Mouse (Mus musculus) brown adipose tissue, adult 24 weeks (tissue): ENCODE measurements at regions not wholly inside any gene's neighbourhood (a gene's known extent, or its start where the extent isn't known, plus 50 kb on each side); places are given as distances from the start of the nearest gene placed in this dataset.

ENCODE experiments used
- H3K27ac ChIP-seq: fragments of 200-500 bp; replicated peaks from 2 replicates; pipeline ENCODE4 v1.5.1; 2012; ENCODE audit warnings: low read depth, mild to moderate bottlenecking, low read length
- H3K4me1 ChIP-seq: fragments of 200-500 bp; 2 replicates; pipeline ENCODE4 v1.6.1; 2012; ENCODE audit warnings: low read length, mixed read lengths; ENCODE audit not compliant: control insufficient read depth, insufficient read depth, insufficient read length
- H3K4me3 ChIP-seq: fragments of 200-500 bp; 2 replicates; pipeline ENCODE4 v1.5.1; 2012; ENCODE audit warnings: low read depth, mild to moderate bottlenecking, low read length, moderate library complexity; ENCODE audit not compliant: insufficient read depth

- Histone ChIP-seq H3K4me1 (no peaks in the 10 kb centered on the region), H3K27ac (no peak overlapping the region), H3K4me3 (no peak overlapping the region)
Measured at GRCm38 (mm10) chr19:15809008-15809407, 138.1 kb downstream of the Psat1 start.

DNA sequence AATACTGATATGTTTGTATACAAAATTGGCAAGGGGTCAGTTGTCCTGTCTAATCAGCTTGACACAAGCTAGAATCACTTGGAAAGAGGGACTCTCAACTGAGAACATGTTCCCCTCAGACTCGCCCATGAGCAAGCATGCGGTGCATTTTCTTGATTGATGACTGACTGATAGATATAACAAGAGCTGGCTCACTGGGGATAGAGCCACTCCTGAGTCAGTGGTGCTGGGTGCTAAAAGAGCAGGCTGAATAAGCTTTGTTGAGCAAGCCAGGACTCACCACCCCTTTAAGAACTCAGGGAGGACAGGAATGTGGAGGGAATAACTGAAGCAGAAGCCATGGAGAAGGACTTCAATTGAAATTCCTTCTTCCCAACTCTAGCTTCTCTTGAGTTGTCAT is 139.5 kb downstream of the Psat1 start:
- Histone ChIP-seq H3K4me1 (no peaks in the 10 kb centered on the region), H3K4me3 (no peak overlapping the region), H3K27ac (no peak overlapping the region)

DNA sequence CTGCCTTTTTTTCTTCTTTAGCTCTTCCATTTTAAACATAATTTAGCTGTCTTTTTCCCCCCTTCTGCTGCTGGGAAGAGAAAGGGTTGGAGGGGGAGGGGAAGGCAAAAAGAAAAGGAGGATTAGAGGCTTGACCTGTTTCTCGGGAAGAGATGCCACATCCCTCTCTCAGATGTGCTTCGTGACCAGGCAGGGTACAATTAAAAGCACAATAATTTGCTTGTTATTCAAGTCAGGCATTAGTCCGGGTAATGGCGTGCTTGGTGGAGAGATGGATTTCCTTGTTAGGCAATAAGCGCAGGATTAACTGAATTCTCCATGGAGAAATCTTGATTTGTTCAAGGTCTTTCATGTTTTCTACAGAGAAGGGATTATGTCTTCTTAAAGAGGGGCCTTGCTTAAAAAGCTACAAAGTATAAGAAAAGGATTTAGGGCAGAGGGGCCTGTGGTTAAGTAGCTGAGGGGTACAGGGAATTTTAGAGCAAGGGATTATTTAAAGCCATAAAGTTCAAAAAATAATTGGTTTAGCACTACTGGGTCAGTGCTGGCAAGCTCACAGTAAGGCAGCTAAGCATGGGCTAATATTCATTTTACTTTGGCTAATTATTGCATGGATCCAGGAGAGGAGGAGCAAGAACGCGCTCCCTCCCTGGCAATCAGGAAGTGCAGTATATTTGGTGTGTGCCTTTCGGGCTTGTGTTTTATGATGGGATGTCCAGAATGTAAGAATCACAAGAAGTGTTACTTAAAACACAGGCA is 143.8 kb downstream of the Psat1 start:
- Histone ChIP-seq H3K4me3 (no peak overlapping the region), H3K27ac (no peak overlapping the region), H3K4me1 (no peaks in the 10 kb centered on the region)

GRCm38 (mm10) chr19:15802641-15803040 is 144.5 kb downstream of the Psat1 start:
- H3K4me3 ChIP-seq = no peak overlapping the region
- H3K27ac ChIP-seq = no peak overlapping the region
- no peaks in the 10 kb centered on the region for H3K4me1 ChIP-seq

GRCm38 (mm10) chr19:15801811-15802486 is 145.2 kb downstream of the Psat1 start:
- H3K4me3 ChIP-seq = no peak overlapping the region
- H3K4me1 ChIP-seq = no peaks in the 10 kb centered on the region
- H3K27ac ChIP-seq = no peak overlapping the region

DNA sequence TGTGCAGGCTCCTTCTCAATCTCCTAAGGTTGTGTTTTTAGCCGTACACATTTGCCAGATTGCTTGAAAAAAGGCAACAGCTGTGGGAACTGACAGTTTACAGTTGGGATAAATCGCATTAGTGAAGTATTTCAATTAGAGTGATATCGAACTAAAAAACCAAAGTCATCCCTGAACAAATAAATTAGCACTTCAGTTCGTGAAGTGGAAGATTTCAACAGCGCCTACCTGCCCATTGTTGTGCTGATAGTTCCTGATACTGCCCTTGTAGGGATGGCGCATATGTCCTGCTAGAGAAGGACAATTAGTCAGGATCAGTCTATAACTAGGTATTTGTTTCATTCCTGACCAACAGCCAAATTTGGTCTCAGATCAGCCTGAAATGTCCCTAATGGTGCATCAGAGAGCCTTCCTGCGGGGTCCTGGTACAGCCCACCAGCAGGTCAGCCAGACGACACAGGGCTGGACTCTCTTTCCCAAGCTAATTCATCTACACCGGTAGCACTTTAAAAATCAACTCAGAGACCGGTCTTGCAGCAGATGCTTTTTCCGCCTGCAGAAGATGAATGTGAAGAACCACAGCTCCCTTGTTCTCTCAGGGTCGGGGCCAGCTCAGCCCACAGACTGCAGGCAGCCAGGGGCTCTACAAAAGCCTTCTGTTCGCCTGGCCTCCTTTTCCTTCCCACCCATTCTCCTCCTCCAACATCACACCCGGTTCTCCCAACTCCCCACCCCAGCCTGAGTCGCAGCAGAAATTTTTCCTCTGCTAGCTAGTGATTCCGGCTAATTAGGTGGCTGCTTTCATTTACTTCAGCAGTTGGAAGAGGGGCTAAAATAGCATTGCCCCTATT is 146.1 kb downstream of the Psat1 start:
- no peak overlapping the region for H3K27ac ChIP-seq
- no peaks in the 10 kb centered on the region for H3K4me1 ChIP-seq
- H3K4me3 ChIP-seq = no peak overlapping the region

GRCm38 (mm10) chr19:15796466-15796865 is 150.7 kb downstream of the Psat1 start:
- Histone ChIP-seq H3K27ac (no peak overlapping the region), H3K4me3 (no peak overlapping the region), H3K4me1 (no peaks in the 10 kb centered on the region)

- no peak overlapping the region for H3K27ac ChIP-seq
- no peak overlapping the region for H3K4me3 ChIP-seq
- no peaks in the 10 kb centered on the region for H3K4me1 ChIP-seq
Measured at GRCm38 (mm10) chr19:15791942-15792341, 155.2 kb downstream of the Psat1 start.

DNA sequence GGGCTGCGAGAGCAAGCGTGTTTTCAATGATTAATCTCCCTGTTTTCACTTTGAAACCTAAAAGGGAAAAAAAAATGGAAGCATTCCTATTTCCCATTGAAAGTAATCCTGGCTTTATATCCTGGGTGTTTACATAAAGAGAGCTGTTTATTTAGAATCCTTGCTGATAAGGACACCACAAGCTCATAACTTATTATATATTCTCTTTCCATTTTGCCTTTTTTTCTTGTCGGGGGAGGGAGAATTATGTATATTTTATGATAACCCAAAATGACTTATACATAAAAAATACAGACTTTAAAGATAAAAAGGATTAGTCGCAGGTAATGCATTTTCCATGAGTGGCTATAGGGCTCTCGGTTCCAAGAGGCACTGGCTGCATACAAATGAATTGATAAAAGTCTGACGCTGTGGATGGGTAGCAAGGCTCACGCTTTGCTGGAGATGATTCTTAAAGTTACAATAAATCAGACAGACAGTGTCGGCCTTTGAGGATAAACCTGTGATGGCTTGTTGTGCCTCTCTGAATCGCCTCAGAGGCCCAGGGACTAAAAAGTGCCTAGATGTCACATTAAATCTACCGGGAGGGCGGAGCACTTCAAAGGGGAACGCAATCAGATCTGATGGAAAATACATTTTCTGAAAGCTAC is 155.7 kb downstream of the Psat1 start:
- Histone ChIP-seq H3K4me3 (no peak overlapping the region), H3K27ac (no peak overlapping the region), H3K4me1 (no peaks in the 10 kb centered on the region)

- H3K4me1 ChIP-seq = no peaks in the 10 kb centered on the region
- H3K27ac ChIP-seq = no peak overlapping the region
- no peak overlapping the region for H3K4me3 ChIP-seq
Measured at GRCm38 (mm10) chr19:15790620-15791263, 156.4 kb downstream of the Psat1 start.

DNA sequence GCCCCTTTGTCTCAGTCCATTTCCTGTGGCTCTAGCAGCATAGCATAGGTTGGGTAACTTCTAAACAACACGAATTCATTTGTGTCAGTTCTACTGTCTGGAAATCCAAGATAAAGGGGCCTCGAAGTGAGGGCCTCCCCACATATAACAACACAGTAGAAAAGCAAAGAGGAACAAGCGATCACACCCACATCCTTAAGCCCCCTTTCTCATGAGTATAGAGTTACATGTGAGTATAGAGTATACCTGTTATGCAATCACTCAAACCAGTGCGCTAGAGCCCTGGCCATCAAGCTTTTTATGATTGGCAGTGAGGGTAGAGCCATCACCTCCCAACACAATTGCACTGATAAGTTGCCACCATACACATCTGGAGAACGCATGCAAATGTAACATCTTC is 157.4 kb downstream of the Psat1 start:
- no peak overlapping the region for H3K4me3 ChIP-seq
- H3K27ac ChIP-seq = no peak overlapping the region
- H3K4me1 ChIP-seq = no peaks in the 10 kb centered on the region

DNA sequence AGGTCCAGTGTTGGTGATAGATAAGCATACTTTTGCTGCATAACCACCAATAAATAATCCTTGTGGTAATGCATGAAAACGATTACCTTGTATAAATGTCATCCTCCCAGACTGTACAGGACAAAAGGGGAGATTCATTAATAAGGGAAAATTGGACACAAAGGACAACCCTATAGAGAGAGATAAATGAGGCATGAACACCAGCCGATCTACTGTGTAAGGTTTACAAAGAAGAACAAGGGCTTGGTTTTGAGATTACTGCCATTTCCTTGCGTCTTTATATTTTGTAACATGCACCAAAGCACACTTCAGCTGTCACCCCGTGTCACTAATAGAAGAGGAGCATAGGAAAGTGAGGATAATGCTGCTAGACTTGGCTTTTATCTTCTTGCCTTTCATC is 162.5 kb downstream of the Psat1 start:
- Histone ChIP-seq H3K4me1 (no peaks in the 10 kb centered on the region), H3K4me3 (no peak overlapping the region), H3K27ac (no peak overlapping the region)

GRCm38 (mm10) chr19:15769651-15770050 is 177.5 kb downstream of the Psat1 start:
- no peak overlapping the region for H3K4me3 ChIP-seq
- no peak overlapping the region for H3K27ac ChIP-seq
- no peaks in the 10 kb centered on the region for H3K4me1 ChIP-seq

DNA sequence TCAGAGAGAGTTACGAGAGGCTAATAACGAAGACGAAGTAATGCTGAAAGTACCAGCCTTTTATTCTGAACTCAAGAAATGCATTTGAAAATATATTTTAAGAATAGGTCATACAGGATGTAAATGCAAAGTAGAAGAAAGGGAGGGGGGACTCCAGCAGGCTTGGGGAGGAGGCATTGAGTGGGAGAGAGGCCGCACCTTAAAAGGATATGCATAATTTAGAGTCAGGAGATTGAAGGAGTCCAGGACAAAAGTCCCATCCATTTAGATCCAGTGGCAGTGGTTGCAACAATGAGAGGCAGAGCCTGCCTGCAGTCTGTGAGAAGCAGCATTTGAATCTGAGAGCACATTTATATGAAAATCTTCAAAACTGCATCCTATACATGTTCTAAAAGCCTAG is 186.1 kb downstream of the Psat1 start:
- Histone ChIP-seq H3K4me1 (no peaks in the 10 kb centered on the region), H3K27ac (no peak overlapping the region), H3K4me3 (no peak overlapping the region)
